Mouse (Mus musculus): Measurements from ENCODE around the gene C8g.

The C8g gene

GRCm38 (mm10) chr2:25500071-25500575 lies 1.4 kb downstream of the C8g start:
- DNase-seq: no peak

GRCm38 (mm10) chr2:25498622-25499478 lies 2.7 kb downstream of the C8g start:
- no peak for DNase-seq

DNA sequence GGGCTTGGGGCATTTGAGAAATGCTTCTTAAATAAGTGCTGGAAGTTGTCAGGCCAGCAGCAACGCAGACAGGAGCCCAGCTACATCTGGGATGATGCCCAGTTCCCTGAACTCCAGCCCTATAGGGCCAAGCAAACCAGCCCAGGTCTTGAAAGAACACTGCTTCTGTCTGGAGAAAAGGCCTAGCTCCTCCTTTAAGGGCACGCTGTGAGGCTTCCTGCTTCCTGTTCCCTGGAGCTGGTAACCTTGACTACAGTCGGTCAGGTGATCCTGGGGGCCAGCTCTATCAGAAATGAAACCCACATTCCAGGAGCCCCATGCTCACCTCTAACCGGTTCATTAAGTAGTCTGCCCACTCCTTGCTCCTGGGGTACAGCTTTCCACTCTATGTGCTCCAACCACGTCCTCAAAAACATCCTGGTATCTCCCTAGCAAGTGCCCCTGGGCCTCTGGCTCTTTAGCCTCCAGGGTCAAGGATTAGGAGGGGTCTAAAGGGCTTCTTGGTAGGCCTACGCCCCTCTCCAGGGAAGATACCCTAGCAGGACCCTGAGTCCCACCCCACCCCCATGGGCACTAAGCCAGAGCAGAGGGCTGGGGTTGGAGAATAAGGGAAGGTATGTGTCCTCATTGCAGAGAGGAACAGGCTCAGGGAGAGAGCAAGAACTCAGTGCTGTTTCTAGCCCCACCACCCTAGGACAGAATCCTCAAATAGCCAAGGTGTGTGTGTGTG lies 3.5 kb downstream of the C8g start:
- DNase-seq: peak; percentile 25

DNA sequence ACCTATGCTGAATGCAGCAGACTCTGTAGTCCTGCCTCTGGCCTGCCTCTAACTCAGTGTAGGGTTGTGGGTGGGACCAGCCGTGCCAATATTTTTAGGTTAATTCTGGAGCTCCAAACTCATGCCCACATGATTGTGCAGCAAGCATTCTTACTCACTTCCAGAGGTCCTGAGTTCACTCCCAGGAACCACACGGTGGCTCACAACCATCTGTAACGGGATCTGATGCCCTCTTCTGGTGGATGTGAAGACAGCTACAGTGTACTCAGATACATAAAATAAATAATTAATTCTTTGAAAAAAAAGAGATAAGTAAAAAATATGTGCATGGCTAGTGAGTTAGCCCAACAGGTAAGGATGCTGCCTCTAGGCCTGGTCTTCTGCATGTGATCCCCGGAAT lies 5.1 kb downstream of the C8g start:
- DNase-seq: peak; percentile 41

- DNase-seq: no peak
These were observed 8.0 kb downstream of the C8g start, which contains the start of gene Lcn12 for GRCm38 (mm10) chr2:25493476-25493961. Lcn12 (minus strand) TSS chr2:25493911.

DNA sequence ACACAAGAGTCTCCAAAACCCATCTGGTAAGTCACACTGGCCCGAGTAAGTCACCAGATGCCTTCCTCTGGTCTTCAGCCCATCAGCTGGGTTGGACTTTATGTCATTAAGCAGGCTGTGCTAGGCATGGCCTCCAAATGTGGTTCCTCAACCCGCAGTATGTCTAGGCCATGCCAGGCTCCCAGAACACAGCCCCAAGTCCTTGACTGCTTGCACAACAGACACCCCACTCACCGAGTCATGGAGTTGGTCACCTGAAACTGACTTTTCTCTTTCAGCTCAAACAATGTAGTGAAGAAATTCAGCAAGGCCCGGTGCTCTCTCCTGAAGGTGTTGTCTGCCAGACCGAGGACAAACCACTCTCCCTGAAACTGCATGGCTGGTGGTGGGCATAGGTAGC lies 8.5 kb downstream of the C8g start:
- DNase-seq: no peak

- DNase-seq: no peak
These were observed 12.8 kb downstream of the C8g start for GRCm38 (mm10) chr2:25488671-25489068.

DNA sequence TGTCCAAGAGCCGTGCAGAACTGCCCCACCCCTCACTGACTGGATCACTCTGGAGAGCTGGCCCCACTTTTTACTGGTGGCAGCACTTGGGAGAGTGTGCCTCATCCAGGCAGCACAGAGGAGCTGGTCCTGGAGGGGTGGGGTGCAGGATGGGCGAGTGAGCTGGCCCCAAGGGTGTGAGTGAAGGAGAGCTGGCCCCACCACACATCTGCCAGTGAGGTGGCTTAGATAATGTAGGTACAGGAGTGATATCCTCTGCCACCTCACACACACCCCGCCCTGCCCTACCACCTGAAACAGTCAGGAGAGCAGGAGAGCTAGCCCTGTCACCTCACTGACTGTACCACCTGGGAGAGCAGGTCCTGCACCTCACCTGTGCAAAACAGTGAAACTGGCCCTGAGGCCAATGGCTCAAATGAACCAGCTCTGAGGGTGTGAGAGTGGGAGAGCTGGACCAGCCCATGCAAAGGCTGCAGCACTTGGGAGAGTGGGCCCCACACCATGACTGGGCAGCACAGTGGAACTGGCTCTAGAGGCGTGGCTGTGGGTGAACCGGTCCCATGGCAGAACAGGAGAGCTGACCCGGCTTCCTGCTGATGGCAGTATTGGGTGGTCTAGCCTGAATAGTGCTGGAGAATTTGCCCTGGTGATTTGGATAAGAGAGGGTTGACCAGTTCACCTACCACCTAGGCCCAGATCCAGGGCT lies 13.4 kb downstream of the C8g start:
- no peak for DNase-seq

GRCm38 (mm10) chr2:25484901-25485647 lies 16.4 kb downstream of the C8g start:
- DNase-seq: no peak

GRCm38 (mm10) chr2:25482969-25483368 lies 18.6 kb downstream of the C8g start:
- DNase-seq: no peak

GRCm38 (mm10) chr2:25480541-25480940 lies 21.0 kb downstream of the C8g start:
- DNase-seq: no peak

GRCm38 (mm10) chr2:25479551-25480311 lies 21.8 kb downstream of the C8g start:
- no peak for DNase-seq

GRCm38 (mm10) chr2:25477967-25478675 lies 23.4 kb downstream of the C8g start:
- DNase-seq: no peak

DNA sequence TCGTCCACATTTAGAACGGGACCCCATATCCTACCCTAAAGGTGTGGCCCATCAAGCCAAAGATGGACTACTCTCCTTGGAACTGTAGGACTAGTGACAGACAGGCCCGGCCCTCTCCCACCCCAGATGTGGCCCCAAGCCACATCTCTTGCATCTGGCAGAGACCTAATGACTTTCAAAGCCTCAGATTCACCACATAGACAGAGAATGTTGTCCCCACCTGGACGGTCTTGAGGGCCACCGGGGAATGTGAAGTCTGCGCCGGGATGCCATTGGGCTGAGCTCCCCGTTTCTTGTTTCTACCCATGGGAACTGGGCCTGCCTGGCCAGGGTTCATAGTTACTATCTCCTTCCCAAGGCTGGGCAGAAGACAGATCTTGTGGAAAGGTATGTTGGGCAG lies 24.0 kb downstream of the C8g start:
- no peak for DNase-seq

GRCm38 (mm10) chr2:25472550-25472949 lies 29.0 kb downstream of the C8g start:
- no peak for DNase-seq

DNA sequence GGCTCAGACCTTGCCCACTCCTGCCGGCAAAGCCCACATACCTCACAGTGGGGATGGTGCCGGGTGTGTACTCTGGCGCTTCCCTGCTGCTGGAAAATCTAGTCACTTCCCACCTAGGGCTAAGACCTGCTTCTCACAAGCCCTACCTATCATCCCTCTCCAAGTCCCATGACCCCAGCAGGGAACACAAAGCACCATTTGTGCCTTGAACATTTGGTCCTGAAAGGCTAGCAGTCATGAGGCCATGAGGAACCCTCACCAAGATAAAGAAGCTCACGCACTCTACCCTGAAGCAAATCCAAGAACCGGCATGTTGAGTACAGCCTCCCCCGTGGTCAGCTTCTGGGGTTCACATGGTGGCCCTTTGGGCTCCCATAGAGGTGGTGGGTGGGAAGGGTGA lies 31.6 kb downstream of the C8g start, which contains the start of gene Ptgds:
Gene Ptgds, minus strand, starts transcription at position 78 of the 400 bp plus-strand sequence.
- DNase-seq: no peak

DNA sequence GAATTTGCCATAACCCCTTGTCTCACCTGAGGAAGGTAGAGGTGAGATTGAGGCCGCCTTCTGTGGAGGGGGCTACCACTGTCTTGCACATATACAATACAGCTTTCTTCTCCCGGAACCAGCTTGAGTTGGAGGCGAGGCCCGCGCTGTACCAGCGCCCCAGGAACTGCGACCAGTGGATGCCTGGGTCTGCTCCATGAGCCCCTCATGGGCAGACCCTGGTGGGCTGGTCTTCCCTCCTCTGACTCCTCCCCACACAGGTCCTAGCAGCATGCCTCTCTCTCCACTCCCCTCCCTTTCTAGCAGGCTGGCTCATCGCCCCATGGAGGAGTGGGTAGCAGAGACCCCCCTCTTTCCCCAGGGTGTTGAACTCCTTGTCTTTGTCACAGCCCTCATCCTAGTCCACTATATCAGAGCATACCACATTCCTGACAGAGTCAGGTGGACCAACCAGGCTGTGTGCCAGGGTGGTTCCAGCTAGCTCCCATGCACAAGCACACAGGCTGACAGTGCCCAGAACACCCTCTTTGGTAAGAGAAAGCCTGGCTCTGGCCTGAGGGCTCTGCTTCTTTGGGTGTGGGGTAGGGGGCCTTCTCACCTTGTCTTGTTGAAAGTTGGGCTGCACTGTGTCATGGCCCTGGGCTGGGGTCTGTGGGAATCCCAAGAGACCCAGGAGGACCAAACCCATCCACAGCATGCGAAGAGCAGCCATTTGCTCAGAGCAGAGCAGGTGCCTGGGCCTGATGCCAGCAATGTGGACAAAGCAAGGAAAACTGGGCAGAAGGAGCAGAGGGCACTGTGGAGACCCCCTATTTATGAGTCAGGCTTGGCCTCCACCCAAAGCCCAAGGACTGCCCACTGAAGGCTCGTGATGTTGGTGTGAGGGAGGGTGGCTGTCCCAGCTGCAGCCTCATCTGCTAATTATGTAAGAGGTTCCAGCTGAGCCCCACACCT lies 32.3 kb downstream of the C8g start:
- DNase-seq: peak; percentile 32

DNA sequence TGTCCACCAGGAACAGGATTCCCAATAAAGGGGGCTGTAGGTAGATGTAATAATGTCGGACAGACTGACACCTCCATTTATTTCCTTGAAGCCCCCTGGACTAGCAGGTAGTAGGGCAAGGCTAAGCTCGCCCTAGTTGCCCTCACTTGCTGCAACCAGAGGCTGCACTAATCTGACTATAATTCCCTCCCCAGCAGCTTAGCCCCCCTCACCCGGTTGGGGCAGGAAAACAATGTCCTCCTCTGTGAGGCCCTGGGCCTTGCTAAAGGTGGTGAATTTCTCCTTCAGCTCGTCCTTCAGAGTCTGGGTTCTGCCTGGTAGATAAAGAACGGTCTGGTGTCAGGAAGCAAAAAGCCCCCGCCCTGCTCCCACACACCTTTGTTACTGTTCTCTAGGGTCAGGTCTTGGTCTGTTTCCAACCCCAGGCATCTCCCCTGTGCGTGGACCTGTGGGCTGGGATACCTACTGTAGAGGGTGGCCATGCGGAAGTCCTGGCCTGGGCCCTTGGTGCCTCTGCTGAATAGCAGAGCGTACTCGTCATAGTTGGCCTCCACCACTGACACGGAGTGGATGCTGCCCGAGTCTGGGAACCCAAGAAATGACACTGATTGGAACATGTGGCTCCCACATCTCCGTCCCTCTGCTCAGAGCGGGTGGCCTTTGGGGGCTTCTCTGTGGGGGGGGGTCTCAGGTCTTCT lies 33.8 kb downstream of the C8g start:
- DNase-seq: no peak

Data from lung, postnatal 10 days (tissue).